Mouse (Mus musculus): ENCODE measurements at regions not wholly inside any gene's neighbourhood (a gene's known extent, or its start where the extent isn't known, plus 50 kb on each side); places are given as distances from the start of the nearest gene placed in this dataset.
"Not testable (repeated sequence)": the region's sequence is repeated elsewhere in the genome, so short reads cannot be mapped to it uniquely, and the experiment has no call there.

GRCm38 (mm10) chr9:72166084-72166483 lies 54.4 kb upstream of the Tcf12 start:
- no peak for DNase-seq (ENCODE audit: low spot score in 2 of 2)

GRCm38 (mm10) chr9:72166611-72167010 lies 54.9 kb upstream of the Tcf12 start:
- DNase-seq (ENCODE audit: low spot score in 2 of 2), result peak in 1 of 2 experiments; percentile 26

DNA sequence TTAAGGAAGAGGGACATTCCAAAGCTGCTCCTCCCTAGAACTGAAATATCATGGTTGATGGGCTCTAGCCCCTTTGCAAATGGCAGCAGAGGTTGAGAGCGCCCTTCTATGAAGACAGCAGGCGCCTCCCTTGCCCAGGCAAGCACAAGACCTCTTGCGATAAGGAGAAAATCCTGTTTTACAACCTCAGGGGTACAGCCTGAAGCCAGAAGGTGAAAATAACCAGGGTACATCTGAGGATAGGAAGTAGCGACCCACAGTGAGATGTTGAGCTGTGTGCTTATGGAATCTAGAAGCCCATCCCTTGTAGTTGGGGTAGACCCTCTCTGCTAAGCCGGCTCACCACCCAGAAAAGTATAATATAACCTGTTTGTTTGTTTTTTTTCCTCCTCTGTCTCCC lies 57.6 kb upstream of the Tcf12 start:
- no peak for DNase-seq (ENCODE audit: low spot score in 2 of 2)

GRCm38 (mm10) chr9:72169728-72170188 lies 58.1 kb upstream of the Tcf12 start:
- DNase-seq (ENCODE audit: low spot score in 2 of 2), result peak; percentile 16 to 45

- DNase-seq (ENCODE audit: low spot score in 2 of 2), result no peak
Observed at GRCm38 (mm10) chr9:72170235-72170634, 58.6 kb upstream of the Tcf12 start.

DNA sequence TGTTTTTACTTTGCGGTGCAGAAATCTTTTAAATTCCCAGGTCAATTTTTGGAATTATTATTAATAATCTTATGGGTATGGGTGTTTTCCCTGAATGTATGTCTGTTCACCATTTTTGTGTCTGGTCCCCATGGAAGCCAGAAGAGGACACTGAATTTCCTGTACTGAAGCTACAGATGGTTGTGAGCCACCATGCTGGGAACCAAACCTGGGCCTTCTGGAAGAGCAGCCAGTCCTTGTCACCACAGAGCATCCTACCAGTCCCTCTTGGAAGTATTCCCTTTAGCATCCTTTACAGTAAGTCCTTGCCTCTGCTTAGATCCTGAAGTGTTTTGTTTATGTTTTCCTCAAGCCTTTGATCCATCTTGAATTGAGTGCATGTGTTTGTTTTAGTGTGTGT lies 60.7 kb upstream of the Tcf12 start:
- no peak for DNase-seq (ENCODE audit: low spot score in 2 of 2)

DNA sequence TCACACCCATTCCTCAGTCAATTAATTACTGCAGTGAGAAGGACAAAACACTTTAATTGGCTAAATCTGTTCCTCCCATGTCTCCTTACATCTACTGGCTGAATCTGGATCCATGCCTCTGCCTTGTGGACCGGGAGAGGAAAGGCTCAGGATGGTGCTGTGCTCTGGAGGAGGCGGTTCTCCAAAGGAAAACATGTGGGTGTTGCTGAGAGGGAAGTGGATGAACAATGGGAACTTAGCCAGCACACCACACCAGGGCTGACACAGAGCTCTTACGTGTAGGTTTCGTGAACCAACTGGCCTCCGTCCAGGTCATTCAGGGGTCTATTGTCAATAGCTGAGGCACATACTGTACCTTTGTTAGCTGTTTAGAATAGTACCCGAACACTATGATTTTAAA lies 69.3 kb upstream of the Tcf12 start:
- DNase-seq (ENCODE audit: low spot score in 2 of 2), result no peak

- DNase-seq (ENCODE audit: low spot score in 2 of 2), result no peak
Observed at GRCm38 (mm10) chr9:72183336-72183735, 71.7 kb upstream of the Tcf12 start.

DNA sequence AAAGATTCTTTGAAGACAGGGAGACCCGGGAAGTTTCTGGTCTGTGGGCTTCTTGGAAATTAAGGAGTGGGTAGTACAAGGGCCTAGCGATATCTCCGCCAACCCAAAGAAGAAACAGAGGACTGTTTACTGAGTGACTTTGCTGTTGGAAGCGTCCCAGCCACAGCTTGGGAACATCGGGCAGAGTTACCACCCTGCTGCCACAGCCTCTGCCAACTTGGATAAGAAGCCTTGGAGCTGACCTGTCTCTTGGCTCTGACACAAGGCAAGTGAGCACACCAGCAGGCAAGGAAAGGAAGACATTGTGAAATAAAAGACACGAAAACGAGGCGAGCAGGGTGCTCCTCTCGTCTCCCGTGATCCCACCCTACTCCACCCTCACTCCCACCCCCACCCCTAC lies 72.3 kb upstream of the Tcf12 start:
- no peak for DNase-seq (ENCODE audit: low spot score in 2 of 2)

DNA sequence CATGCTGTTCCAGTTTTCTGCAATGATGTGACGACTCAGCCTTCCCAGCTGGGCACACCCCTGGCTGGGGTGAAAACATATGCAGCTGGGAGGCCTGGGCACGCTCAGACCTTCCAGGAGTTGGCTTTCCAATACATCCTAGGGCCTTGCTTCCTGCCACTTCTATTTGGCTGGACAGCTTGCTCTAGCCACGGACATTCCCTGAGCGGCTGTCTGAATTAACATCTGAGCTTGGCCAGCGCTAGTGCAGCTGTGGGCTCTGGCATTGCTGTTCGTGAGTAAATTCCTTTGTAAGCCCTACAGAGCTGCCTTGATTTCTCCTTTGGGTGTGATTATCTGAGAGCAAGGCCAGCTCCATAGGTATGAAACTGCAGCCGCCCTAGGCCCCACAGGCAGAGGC lies 78.2 kb upstream of the Tcf12 start:
- DNase-seq (ENCODE audit: low spot score in 2 of 2), result no peak

DNA sequence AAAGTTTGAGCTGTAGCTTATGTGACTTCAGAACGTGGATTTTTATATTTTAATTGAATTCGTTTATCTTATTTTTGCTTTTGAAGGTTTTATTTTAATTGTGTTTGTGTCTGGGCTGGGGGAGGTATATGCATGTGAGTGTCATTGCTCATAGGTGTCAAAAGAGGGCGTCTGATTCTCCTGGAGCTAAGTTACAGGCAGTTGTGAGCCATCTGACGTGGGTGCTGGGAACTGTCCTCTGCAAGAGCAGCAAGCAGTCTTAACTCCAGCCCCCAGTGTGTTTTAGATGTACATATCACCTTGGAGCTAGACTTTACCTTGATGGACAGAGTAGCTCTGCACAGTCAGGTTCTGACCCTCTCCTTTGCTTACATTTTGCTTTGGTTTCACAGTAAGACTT lies 79.0 kb upstream of the Tcf12 start:
- no peak for DNase-seq (ENCODE audit: low spot score in 2 of 2)

- DNase-seq (ENCODE audit: low spot score in 2 of 2), result no peak
Observed at GRCm38 (mm10) chr9:72191091-72191490, 79.4 kb upstream of the Tcf12 start.

- peak in 1 of 2 experiments; percentile 61 for DNase-seq (ENCODE audit: low spot score in 2 of 2)
Observed at GRCm38 (mm10) chr9:72192051-72192952, 80.6 kb upstream of the Tcf12 start.

- not testable (repeated sequence) for DNase-seq (ENCODE audit: low spot score in 2 of 2)
Observed at GRCm38 (mm10) chr9:72192953-72193337, 81.3 kb upstream of the Tcf12 start.

- no peak for DNase-seq (ENCODE audit: low spot score in 2 of 2)
Observed at GRCm38 (mm10) chr9:72195348-72195747, 79.3 kb upstream of the Zfp280d start.

GRCm38 (mm10) chr9:72196626-72197330 lies 77.9 kb upstream of the Zfp280d start:
- no peak for DNase-seq (ENCODE audit: low spot score in 2 of 2)

DNA sequence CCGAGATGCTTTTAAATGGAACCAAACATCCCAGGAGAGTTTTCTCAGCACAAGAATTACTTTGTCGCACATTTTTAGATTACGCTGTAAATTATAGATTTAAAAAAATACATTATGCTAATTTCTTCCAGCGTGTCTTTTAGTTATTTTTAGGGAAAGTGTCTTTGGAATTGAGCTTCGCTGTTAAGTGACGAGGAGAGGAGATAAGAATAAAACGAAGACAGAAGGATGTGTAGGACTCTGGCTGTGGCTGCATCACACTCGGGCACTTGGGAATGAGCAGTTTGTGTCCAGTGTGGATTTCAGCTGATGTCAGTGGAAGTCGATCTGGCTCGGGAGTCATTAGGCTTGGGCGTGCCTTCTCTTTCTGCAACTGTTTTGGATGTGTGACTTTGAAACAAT lies 77.3 kb upstream of the Zfp280d start:
- DNase-seq (ENCODE audit: low spot score in 2 of 2), result no peak

DNA sequence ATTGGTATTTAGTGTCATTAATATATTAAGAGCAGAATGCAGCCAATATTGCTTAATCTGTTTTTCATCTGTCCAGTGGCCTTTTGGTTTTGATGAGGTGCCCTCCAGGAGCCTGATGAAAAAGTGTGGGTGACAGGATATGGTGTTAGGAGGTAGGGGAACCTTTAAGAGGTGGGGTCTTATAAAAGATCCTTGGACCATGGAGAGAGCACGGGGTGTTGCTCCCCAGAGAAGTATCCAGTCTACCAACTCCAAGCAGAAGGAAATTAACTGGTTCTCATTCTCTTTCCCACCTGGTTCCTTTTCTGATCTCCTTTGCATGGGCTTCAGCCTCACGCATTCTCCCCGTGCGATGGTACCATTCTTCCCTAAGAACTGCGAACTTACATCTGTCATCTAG lies 75.7 kb upstream of the Zfp280d start:
- DNase-seq (ENCODE audit: low spot score in 2 of 2), result no peak

GRCm38 (mm10) chr9:72204357-72204905 lies 70.2 kb upstream of the Zfp280d start:
- no peak for DNase-seq (ENCODE audit: low spot score in 2 of 2)

GRCm38 (mm10) chr9:72205815-72206214 lies 68.8 kb upstream of the Zfp280d start:
- DNase-seq (ENCODE audit: low spot score in 2 of 2), result no peak

DNA sequence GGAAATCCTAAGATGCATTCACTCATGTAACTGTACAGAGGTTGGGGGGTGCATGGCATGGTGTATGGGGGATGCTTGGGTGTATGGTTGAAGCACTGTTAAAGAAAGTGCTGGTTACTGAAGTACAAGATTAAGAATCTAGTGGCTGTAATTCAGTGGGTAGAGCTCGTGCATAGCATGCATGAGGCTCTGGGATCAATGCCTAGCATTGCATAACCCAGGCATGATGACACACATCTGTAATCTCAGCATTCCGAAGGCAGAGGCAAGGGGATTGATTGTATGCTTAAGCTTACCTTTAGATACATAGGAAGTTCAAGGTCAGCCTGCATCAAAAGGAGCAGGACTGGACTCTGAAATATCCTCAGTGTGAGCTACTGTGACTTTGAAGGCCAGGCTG lies 67.7 kb upstream of the Zfp280d start:
- DNase-seq (ENCODE audit: low spot score in 2 of 2), result no peak

DNA sequence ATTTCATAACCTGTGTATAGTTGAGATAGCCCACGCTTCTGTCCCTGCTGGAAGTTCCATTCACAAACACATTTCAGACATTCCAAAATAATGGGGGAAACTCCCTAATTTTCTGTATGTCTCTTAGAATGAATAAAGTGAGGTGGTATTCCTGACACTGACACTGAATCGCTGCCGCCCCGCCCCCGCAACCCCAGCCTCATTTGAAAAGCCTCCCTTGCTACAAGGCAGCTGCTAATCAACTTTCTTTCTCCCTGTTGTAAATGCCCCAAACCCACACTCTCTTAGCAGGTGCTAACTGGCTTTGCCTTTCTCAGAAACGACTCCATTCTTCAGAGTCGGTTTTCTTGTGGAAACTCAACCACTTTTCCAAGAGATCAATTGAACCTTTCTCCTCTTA lies 66.4 kb upstream of the Zfp280d start:
- no peak for DNase-seq (ENCODE audit: low spot score in 2 of 2)

All from spleen, postnatal 10 days (tissue).